Mouse (Mus musculus) cerebellum, adult 9-11 months (tissue): ENCODE measurements around the gene Mat2a.
"Not testable (repeated sequence)": the region's sequence is repeated elsewhere in the genome, so short reads cannot be mapped to it uniquely, and the experiment has no call there.

ENCODE experiments used
- DNase-seq: peaks from one replicate; pipeline ENCODE4 v3.0.0; 2022

The Mat2a gene

DNA sequence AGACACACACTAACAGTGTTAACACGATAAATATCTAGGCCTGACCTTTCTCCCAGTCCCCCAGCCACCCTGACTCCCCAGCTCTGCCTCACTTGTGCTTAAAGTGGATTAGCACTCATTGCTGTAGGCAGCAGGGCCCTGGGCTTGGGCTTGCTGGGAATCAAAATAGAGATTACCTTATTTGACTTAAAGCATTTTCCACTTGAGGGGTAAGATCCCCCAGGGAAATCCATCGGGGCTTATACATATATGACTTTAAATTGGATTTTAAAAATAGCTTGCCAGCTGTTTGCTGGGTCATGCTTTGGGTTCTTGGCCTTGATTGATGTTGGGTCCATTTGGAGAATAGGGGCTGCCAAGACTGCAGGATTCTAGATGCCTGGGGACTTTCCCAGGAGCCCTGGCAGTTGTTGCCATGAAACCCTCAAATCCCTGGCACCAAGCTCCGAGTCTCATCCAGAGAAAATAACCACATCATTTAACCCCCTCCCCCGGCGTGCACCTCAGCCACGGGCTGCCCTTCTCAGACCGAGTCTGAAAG, 15.5 kb upstream of the Mat2a start:
- DNase-seq, result no peak

- DNase-seq, result no peak
Observed at GRCm38 (mm10) chr6:72454072-72454746, 14.9 kb upstream of the Mat2a start.

GRCm38 (mm10) chr6:72453578-72453977, 14.2 kb upstream of the Mat2a start:
- DNase-seq, result no peak

- no peak for DNase-seq
Observed at GRCm38 (mm10) chr6:72452329-72452728, 13.0 kb upstream of the Mat2a start.

- DNase-seq, result not testable (repeated sequence)
Observed at GRCm38 (mm10) chr6:72451778-72452177, 12.4 kb upstream of the Mat2a start.

GRCm38 (mm10) chr6:72447487-72447886, 8.1 kb upstream of the Mat2a start:
- no peak for DNase-seq

- DNase-seq, result no peak
Observed at GRCm38 (mm10) chr6:72445011-72445410, 5.7 kb upstream of the Mat2a start.

GRCm38 (mm10) chr6:72442921-72443604, 3.7 kb upstream of the Mat2a start:
- DNase-seq, result no peak

DNA sequence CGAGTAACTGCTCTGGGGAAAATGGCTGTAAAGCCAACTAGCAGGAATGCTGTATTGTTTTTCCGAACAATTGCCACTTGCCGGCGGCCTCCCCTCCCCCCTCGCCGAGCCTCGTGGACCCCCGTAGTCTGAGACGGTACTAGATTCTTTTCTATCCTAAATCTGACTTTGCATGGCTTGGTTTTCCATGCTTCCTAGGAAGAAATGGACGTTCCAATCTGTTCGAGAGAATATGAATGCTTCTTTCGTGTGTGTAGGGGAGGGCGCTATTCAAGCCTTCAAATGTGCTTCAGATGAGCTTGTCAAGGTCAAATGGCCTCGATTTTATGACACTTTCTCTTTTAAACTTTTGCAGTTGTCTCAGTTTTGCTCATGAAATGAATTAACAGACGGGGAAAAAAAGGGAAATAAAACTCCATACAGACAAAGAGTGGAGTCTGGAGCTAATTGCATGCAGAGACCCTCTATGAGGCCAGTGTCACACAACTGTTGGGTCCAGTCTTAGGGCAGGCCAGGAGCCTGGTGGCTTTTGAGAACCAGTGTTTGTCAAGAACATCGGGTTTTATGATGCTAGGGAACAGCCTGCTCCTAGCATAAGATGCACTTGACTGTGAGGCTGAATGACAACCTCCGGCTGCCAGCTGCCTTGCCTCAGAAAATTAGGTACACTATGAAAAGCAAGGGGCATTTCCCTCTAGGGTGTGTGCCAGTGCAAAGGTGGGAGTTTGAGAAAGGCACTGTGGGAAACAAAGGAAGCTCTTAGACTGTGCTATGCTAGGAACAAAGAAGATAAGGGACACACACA, 1.0 kb upstream of the Mat2a start:
- DNase-seq, result peak; percentile 56

DNA sequence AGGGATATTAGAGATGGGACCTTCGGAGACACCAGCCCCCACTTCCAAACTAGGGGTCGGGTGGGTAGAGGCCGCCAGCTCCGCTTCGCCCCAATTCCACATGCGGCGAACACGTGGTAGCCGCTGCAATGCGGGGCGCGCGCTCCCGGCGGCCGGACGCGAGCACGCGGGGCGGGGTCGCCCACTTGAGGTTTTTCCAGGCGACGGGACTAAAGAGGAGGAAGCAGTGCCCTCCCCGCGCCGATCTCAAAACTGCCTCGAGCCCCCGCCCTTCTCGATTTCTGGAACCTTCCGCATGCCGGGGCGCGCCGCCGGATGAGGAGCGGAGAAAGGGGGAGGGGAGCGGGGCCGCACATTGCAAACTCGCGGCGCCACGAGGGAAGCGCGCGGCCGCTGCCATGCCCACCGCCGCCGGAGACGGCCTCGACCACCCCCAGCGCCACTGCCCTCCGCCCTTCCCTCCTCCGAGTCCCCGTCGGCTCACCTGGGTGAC, 450 bp downstream of the Mat2a start:
- peak; percentile 95 for DNase-seq

DNA sequence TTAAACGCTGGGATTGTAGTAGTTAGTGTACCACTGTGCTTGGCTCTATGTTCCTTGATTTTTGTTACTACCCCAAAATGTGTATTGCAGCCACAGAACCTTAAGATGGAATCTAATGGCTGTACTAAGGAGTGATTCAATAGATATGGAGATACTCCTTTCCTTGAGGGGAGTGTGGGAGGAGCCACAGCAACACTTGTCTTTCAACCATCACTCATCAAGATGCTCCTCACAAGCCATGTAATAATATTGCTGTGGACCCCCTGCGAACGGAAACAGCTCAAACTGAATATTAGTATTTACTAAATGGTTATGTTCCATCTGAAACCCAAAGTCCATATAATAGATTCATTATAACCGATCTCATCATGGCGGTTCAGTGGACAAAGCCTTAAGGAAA, 1.1 kb downstream of the Mat2a start:
- no peak for DNase-seq

GRCm38 (mm10) chr6:72432153-72432552, 7.2 kb downstream of the Mat2a start:
- DNase-seq, result no peak

DNA sequence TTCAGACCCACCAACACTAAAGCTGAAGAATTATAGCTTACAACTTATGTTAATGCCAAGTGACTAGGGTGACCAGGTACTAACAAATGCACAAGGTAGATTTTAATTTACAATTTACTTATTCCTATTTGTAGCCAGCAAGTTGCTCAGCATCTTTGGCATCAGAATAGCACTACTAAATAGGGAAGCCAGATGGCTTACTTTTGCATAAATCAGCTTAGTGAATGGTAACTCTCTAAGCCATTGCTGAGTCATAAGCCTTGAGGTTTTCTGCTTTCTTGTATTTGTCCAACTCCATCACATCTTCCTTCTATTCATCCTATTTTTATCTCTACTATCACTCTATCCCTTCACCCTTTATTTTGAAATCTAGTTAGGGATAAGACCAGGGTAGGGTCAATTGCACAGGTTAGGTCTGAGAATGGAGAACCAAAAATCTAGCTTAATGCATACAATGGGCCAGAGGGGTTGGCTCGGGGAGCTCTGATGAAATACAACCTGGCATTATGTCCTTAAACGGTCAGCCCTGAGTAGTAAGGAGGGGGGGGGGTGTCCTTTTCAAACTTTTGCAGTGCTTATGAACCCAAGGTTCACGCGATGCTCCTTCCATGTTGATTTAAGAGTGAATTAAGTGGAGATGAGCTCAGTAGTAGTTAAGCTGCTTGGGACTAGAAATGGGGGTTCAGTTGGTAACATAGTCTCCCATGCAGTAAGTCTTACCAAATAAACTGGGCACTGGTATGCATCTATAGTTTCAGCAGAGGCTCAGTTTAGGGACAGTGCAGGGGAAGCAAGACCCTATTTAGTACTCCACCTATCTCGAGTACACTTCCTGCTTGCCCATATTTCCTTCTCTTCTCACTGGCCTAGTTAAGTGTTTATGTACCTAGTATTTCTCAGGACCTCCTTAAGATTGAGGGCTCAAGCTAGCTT, 8.1 kb downstream of the Mat2a start:
- DNase-seq, result no peak

DNA sequence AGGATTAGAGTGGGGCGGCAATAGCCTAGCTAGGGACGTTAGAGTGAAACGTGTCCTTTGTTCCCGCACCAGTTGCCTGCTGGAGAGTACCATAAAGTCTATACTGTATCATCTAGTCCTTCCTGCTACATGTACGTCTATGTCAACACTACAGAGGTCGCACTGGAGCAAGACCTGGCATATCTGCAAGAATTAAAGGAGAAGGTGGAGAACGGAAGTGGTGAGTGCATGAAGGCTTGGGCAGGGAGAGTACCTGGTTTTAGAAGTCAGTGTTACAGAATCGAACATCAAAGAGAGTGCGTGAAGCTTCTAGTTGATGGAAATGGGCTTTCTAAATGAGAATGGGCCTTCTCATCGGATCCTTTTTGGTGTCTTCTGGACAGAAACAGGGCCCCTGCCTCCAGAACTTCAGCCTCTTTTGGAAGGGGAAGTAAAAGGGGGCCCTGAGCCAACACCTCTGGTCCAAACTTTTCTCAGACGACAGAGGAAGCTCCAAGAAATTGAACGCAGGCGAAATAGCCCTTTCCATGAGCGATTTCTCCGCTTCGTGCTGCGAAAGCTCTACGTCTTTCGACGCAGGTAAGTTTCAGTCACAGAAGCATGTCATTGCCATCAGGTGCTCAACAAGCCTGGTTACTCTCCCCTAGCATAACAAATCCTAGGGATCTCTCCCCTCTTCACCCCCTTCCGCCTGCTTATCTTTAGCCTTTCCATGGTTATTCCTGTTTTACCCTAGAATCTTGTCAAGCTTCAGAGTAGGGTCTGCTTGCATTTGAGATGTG, 10.1 kb downstream of the Mat2a start:
- DNase-seq, result no peak

DNA sequence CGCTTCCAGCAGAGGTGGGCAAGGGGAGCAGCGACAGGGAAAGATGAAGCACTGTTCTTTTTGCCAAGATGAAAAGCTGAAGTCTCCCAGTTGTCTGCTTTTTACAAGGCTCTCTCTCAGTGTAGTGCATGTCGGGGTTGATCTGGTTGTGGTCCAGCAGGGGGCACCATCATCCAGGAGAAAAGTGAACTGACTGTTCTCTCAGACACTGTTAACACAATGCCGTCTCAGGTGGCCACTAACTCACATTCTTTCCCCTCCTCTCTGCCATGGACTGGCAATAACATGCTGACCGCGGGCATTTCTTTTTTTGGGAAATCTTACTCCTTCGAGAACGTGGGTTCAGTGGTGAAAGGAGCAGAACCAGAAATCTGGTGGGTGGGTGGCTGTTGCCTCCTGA, 11.3 kb downstream of the Mat2a start:
- peak; percentile 61 for DNase-seq

- DNase-seq, result no peak
Observed at GRCm38 (mm10) chr6:72425646-72426045, 13.7 kb downstream of the Mat2a start.

DNA sequence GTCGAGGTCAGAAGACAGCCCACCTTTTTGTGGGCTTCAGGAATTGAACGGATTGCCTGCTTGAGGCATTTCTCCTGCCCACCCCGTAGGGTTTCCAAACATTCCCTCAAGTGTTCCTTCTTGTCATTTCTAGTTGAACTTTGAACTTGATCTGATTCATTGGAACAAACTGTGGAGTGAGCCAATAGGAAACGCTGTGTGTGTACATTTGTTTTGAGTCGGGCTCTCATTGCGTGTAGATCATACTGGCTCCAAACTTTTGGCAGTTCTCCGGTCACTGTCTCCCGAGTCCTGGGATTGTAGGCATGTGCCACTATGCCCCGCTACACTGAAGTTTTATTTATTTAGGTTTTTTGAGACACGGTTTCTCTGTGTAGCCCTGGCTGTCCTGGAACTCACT, 18.5 kb downstream of the Mat2a start:
- no peak for DNase-seq

DNA sequence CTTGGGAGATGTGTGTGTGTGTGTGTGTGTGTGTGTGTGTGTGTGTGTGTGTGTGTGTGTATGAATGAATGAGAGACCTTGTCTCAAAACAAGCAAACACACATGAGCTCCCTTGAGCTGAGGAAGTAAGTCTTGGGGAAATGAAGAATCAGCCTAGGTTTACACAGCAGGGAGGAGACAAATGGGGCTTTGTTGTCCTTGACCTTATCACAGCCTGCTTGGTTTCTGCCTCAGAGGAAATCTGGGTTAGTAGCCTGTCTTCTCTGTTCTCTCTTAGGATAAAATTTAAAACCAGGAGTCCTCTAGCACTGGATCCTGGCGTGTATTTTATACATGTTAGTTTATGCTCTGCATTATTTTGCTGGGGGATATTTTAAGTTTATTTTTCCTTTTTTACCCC, 19.6 kb downstream of the Mat2a start:
- DNase-seq, result no peak

- DNase-seq, result no peak
Observed at GRCm38 (mm10) chr6:72418279-72418678, 21.1 kb downstream of the Mat2a start.

DNA sequence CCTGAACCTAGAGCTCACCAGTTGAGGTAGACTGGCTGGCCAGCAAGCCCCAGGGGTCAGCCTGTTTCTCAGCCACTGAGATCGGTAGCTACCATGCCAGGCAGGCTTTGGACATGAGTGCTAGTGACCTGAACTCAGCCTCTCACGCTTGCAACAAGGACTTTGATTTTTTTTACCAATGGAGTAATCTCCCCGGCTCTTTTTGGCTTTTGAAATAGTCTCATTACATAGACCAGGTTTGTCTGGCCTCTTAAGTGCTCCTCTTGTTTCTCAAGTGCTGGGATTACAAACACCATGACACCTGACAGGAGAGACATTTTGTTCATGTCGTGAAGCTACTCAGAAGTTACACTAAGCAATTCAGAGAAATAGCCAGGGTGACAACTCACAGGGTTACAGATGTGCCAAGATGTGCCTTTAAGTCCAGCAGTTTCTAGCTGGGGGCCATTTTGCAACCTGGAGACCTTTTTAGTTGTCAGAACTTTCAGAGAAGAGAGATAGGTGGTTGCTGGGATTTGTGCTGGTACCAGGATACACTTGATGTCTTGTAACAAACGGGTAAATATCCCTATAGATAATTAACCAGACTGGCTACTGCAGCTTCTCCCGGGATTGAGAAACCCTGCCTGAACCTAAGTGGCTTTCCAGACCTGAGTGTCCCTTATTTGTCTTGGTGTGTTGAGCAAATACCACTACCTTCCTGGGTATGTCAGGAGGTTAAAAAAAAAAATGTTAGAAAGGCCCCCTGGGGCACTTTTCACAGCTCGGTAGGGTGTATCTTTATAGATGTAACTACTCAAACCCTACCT, 23.2 kb downstream of the Mat2a start:
- no peak for DNase-seq

DNA sequence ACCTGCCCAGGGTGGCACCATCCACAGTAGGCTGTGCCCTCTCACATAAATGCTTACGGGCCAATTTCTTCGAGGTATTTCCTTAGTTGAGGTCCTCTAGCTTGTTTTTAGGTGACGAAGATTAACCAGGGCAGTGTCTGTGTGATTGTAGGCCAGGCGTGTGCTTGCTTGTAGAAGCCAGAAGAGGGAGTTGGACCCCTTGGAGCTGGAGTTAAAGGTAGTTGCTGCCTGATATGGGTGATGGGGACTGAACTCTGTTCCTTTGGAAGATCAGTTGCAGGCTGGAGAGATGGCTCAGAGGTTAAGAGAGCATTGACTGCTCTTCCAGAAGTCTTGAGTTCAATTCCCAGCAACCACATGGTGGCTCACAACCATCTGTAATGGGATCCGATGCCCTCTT, 24.2 kb downstream of the Mat2a start:
- DNase-seq, result no peak
